Mouse (Mus musculus) forebrain, embryonic 15.5 days (tissue): ENCODE data around the gene Slc16a4. TPM values are rescaled to one million over a fixed set of nuclear protein-coding genes. Genes with fewer than 3 reads are reported as not detected.

Experiments used
- ATAC-seq: fragments of 200-750 bp; cut with Nextera tagmentation; replicated peaks from 2 replicates; pipeline ENCODE4 v1.8.0; 2017; ENCODE audit warnings: mild to moderate bottlenecking, moderate TSS enrichment, moderate library complexity
- H3K27ac ChIP-seq: fragments of 300-500 bp; sonication (generic); replicated peaks from 2 replicates; pipeline ENCODE4 v1.5.1; 2015; ENCODE audit warnings: mild to moderate bottlenecking, inconsistent platforms
- H3K27me3 ChIP-seq: fragments of 300-500 bp; sonication (generic); 2 replicates; pipeline ENCODE4 v1.6.1; 2015; ENCODE audit warnings: inconsistent platforms
- H3K36me3 ChIP-seq: fragments of 300-500 bp; sonication (generic); 2 replicates; pipeline ENCODE4 v1.6.1; 2015; ENCODE audit warnings: mild to moderate bottlenecking, inconsistent platforms
- H3K4me1 ChIP-seq: fragments of 300-500 bp; sonication (generic); 2 replicates; pipeline ENCODE4 v1.6.1; 2015; ENCODE audit warnings: inconsistent platforms
- H3K4me2 ChIP-seq: fragments of 300-500 bp; sonication (generic); replicated peaks from 2 replicates; pipeline ENCODE4 v1.6.1; 2015; ENCODE audit warnings: mild to moderate bottlenecking, inconsistent platforms
- H3K4me3 ChIP-seq: fragments of 300-500 bp; sonication (generic); 2 replicates; pipeline ENCODE4 v1.5.1; 2015; ENCODE audit warnings: mild to moderate bottlenecking, inconsistent platforms
- H3K9ac ChIP-seq: fragments of 300-500 bp; sonication (generic); replicated peaks from 2 replicates; pipeline ENCODE4 v1.6.1; 2015; ENCODE audit warnings: mild to moderate bottlenecking, inconsistent platforms
- H3K9me3 ChIP-seq: fragments of 300-500 bp; sonication (generic); 2 replicates; pipeline ENCODE4 v1.6.1; 2016; ENCODE audit warnings: inconsistent platforms
- WGBS: fragments of 180-500 bp; shearing (Covaris S2); methylation state at CpG from one replicate; pipeline ENCODE4 v1.1.7; 2015; ENCODE audit warnings: mixed read lengths; 5-methylcytosine and 5-hydroxymethylcytosine counted together
- polyA plus RNA-seq: library from polyadenylated mRNA; unstranded; fragments of >200 nt; fragmentation: Nextera tagmentation; extraction: Ambion mirVana; gene quantifications from 2 replicates; pipeline ENCODE4 v1.2.1, GENCODE M21; 2015

The Slc16a4 gene
- 2.6 and 3.1 TPM in 2 replicates for polyA plus RNA-seq

DNA sequence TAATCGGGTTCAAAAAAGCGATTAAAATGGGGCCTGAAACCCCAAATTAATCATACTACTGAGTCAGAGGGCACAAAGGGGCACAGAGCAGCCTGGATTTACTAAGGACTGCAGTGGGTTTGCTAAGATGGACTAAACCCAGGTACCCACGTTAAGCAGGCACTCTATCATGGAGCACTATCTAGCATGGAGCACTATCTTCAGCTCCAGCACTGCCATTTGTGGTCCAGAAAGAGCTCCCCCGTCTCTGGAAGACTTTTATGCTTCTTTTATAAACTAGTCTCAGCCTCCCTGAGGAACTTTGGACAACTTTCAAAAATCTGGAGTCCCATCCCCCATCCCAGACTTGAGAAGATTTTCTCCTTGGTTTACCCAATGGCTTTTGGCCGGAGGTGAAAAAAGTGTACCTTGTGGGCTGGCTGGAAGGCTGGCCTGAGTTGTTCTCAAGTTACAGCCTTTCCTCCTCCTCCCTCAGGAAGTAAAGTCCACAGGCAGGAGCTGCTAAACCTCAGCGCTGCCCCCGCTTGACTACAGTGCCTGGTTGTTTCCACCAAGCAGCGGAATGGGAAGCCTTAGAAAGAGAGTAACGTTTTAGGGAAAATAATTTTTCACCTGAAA is at the start of gene Slc16a4:
TSS of gene Slc16a4 (plus strand) at position 467 of the 618 bp plus-strand sequence.
- 31% methylated on average over 9 of the region's 9 CpGs for WGBS
- Histone ChIP-seq H3K27ac (no peak within 1 kb of the TSS), H3K36me3 (no peaks in the 10 kb centered on the region), H3K9me3 (no peaks in the 10 kb centered on the region), H3K4me1 (no peaks in the 10 kb centered on the region), H3K9ac (no peak within 1 kb of the TSS), H3K4me2 (no peak within 1 kb of the TSS), H3K27me3 (no peaks in the 10 kb centered on the region), H3K4me3 (no peak within 1 kb of the TSS)
- no peak for ATAC-seq

DNA sequence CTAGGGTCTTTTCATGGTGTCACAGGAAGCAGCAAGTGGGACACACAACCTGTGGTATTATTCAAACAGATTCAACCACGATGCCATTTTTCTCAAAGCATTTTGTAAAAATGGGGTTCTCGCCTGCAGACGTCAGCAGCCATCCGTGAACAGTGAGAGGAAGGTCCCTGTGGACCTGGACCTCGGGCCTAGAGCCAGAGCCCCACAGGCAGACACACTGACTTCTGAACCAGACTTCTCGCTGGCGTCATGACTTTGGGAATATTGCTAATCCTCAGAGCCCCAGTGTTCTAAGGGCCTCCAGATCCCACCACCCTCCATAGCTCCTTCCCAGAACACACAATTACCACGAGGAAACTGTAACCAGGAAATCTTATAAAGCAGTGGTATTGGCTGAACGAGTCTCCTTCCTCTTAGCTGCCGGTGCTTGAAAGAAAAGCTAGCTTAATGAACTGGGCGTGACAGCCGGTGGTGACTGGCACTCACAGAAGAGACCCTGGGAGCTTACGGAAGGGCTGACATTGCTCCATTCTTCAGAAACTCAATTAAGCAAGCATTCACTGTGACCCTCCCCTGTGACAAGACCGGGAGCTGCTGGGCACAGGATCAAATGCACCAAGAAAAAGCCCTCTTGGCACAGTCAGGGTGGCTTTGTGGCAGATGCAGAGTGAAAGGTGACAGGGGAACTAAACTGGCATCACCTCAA is 49.5 kb upstream of the Slc16a4 start:
- H3K27ac ChIP-seq = no peak overlapping the region
- no peaks in the 10 kb centered on the region for H3K9me3 ChIP-seq
- ATAC-seq = peak; percentile 60
- no peaks in the 10 kb centered on the region for H3K27me3 ChIP-seq
- no peak overlapping the region for H3K9ac ChIP-seq
- H3K4me2 ChIP-seq = 0 out of 2 replicates have a peak overlapping the region, but pooled peaks have one; percentile 2
- H3K4me1 ChIP-seq = peaks cover 10% of the 10 kb centered on the region; the same call in 1 of the 2 replicates
- 13% methylated on average over 14 of the region's 14 CpGs for whole genome bisulfite sequencing
- no peak overlapping the region for H3K4me3 ChIP-seq
- H3K36me3 ChIP-seq = no peaks in the 10 kb centered on the region

DNA sequence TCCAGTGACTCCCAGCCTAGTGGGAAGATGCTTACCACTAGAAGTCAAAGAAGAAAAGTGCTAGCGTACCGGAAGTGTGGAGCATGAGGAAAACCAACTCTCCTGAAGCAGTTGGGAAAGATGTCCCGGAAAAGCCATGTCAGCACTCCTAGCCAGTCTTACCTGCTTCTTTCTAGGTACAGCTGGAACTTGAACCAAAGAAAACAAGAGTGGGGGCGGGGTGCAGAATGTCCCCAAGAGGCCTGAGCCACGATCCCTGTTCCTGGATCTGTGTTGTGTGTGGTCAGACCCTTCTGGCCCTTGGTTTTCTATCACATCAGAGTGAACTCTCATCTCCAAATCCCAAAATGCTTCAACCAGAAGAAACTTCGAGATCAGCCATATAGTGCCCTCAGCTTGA is 44.2 kb upstream of the Slc16a4 start:
- Histone ChIP-seq H3K36me3 (no peaks in the 10 kb centered on the region), H3K9ac (no peak overlapping the region), H3K9me3 (no peaks in the 10 kb centered on the region), H3K4me2 (no peak overlapping the region), H3K4me3 (no peak overlapping the region), H3K27ac (no peak overlapping the region), H3K27me3 (no peaks in the 10 kb centered on the region), H3K4me1 (peaks cover 4% of the 10 kb centered on the region; the same call in 1 of the 2 replicates)
- ATAC-seq = no peak
- 80% methylated on average over 6 of the region's 6 CpGs for WGBS

DNA sequence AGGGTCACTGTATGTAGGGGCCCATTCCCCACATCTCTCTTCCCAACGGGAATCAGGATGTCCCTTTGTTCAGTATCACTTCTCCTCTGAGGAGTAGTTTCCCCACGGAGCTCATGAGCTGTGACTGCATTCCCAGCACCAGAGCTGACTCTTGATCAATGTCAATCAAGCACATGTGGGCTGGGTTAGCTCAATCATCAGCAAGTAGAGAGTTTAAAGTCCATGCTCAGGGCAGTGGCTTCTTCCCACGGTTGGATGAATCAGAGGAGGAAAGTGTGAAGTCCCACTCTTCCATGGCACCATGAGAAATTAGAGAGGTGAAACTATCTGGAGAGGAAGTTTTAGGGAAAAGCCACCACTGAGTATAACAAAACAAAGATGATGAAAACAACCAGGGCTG is 42.0 kb upstream of the Slc16a4 start:
- Histone ChIP-seq H3K27ac (no peak overlapping the region), H3K36me3 (no peaks in the 10 kb centered on the region), H3K4me3 (no peak overlapping the region), H3K9me3 (no peaks in the 10 kb centered on the region), H3K4me2 (no peak overlapping the region), H3K4me1 (0 out of 2 replicates have a peak, but pooled peaks cover 3% of the 10 kb centered on the region), H3K9ac (no peak overlapping the region), H3K27me3 (no peaks in the 10 kb centered on the region)
- no peak for ATAC-seq
- WGBS = 73% methylated on average over 3 of the region's 3 CpGs

DNA sequence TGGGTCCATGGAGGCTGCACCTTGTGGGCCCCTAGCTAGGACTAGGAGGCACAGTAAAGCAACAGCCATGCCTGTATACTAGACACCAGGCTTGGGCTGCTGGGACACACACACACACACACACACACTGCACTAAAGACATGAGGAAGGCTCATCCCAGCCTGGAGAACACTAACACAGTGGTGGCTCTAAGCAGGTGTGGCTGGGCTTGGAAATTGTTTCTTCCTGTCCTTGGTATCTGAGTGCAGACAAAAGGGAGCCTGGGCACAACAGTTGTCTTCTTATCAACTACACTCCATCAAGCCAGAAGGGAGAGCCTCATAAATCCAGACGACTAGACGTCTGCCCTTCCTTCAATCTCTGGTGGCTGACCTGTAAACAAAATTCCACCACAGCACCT is 40.7 kb upstream of the Slc16a4 start:
- Histone ChIP-seq H3K27ac (no peak overlapping the region), H3K4me1 (0 out of 2 replicates have a peak, but pooled peaks cover 3% of the 10 kb centered on the region), H3K27me3 (no peaks in the 10 kb centered on the region), H3K36me3 (no peaks in the 10 kb centered on the region), H3K4me2 (no peak overlapping the region), H3K4me3 (no peak overlapping the region), H3K9ac (no peak overlapping the region), H3K9me3 (no peaks in the 10 kb centered on the region)
- 74% methylated on average over 2 of the region's 2 CpGs for WGBS
- ATAC-seq = no peak

DNA sequence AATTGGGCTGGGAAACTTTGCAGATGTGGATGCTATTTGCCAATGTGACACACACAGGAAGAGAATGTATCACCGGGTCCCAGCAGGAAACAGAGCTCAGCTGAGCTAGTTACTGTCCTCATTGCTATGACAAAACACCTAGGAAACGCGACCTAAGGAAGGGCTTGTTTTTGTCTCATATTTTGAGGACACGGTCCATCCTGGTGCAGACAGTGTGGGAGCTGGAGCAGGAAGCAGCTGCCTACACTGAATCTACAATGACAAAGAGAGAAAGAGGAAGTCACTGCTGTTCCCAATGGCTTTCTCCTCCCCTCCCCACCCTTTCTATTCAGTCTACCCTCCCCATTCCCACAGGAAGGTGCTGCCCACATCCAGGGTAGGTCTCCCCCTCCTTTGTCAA is 39.0 kb upstream of the Slc16a4 start:
- Histone ChIP-seq H3K27ac (no peak overlapping the region), H3K4me1 (0 out of 2 replicates have a peak, but pooled peaks cover 3% of the 10 kb centered on the region), H3K36me3 (no peaks in the 10 kb centered on the region), H3K4me2 (no peak overlapping the region), H3K9me3 (no peaks in the 10 kb centered on the region), H3K27me3 (no peaks in the 10 kb centered on the region), H3K9ac (no peak overlapping the region), H3K4me3 (no peak overlapping the region)
- no peak for ATAC-seq
- WGBS = 80% methylated on average over 4 of the region's 4 CpGs

DNA sequence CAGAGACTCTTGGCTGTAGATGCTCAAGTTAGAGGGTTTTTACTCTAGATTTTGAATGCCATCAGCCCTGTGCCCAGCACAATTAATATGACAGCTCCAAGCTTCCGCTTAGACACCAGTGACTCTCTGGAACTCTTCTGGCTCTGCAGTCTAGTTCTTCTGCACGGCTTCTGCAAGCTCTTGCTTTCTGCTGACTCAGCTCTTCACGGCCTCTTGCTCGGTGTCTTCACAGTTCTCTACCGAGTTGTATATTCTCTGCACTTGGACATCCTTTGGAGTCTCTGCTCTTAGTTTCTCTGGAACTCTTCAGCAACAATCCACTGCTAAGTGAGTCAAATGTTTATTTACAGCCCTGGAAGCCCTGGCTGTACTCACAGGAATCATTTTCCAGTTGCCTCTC is 37.1 kb upstream of the Slc16a4 start:
- WGBS = 91% methylated on average over 5 of the region's 5 CpGs
- no peak for ATAC-seq
- H3K4me2 ChIP-seq = no peak overlapping the region

DNA sequence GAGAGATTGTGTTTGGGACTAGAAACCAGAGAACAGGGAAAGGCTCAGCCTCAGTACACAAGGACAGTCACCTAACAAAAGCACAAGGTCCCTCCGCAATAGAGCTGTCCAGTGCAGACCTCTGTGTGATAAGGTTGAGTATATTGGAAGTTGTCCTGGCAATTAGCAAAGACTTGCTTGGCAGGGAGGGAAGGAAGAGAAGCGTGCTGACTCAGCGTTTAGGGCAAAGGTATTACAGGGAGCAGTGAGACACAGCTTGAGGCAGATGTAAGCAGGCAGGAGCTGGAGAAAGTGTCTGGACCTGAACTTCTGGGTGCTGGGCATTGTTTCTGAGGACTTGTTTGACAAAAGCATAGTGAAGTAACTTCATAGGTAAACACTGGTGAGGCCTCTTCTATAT is 35.0 kb upstream of the Slc16a4 start:
- WGBS = 90% methylated on average over 3 of the region's 3 CpGs
- ATAC-seq = no peak
- H3K27ac ChIP-seq = no peak overlapping the region
- H3K4me3 ChIP-seq = no peak overlapping the region
- no peak overlapping the region for H3K9ac ChIP-seq
- H3K4me2 ChIP-seq = no peak overlapping the region
- H3K27me3 ChIP-seq = no peaks in the 10 kb centered on the region
- H3K9me3 ChIP-seq = no peaks in the 10 kb centered on the region
- no peaks in the 10 kb centered on the region for H3K36me3 ChIP-seq
- peaks cover 11% of the 10 kb centered on the region for H3K4me1 ChIP-seq

More for the DNA sequence above, 37.1 kb upstream of the Slc16a4 start:
- Histone ChIP-seq H3K9me3 (no peaks in the 10 kb centered on the region), H3K9ac (no peak overlapping the region), H3K36me3 (no peaks in the 10 kb centered on the region), H3K4me1 (0 out of 2 replicates have a peak, but pooled peaks cover 6% of the 10 kb centered on the region), H3K27me3 (no peaks in the 10 kb centered on the region), H3K27ac (no peak overlapping the region), H3K4me3 (no peak overlapping the region)

DNA sequence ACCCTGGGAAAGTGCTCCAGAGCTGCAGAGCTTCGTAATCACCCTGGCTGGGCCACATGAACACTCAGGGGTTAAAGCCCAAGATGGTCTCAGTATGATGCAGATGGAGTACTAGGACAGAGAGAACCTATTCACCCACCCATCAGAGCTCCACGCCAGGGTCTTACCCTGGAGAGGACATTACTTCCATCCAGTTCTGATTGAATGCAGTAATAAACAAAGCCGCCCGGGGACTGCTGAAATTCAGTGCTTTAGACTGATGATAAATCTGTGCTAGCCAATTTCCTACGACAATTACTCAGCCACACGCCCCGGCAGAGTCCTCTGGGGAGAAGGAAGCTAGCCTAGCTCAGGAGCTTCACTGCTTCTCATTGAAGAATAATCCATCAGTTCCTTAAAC is 34.3 kb upstream of the Slc16a4 start:
- Histone ChIP-seq H3K27me3 (no peaks in the 10 kb centered on the region), H3K9me3 (no peaks in the 10 kb centered on the region), H3K9ac (no peak overlapping the region), H3K27ac (no peak overlapping the region), H3K36me3 (no peaks in the 10 kb centered on the region), H3K4me3 (no peak overlapping the region), H3K4me2 (no peak overlapping the region), H3K4me1 (peaks cover 19% of the 10 kb centered on the region)
- WGBS = 73% methylated on average over 7 of the region's 7 CpGs
- ATAC-seq = no peak

DNA sequence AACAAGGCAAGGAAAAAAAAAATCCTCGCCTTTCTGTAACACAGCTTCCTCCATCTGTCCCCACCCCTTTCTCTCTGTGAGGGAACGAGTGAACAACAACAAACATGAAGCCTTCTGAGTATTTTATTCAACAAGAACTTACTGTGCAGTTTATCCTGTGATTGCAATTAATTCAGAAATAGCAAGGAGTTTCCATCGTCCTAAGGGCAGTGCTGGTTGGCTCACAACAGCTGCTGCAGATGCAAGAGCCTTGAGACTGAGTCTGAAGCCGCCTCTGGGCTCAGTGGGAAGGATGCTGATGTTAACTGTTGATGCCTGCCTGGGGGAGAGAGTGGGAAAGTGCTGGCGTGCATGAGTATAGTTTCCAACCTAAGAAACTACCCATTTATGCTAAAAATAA is 33.1 kb upstream of the Slc16a4 start:
- Histone ChIP-seq H3K36me3 (no peaks in the 10 kb centered on the region), H3K4me1 (peaks cover 20% of the 10 kb centered on the region), H3K4me2 (no peak overlapping the region), H3K9ac (no peak overlapping the region), H3K9me3 (no peaks in the 10 kb centered on the region), H3K27ac (peak overlapping the region; percentile 73), H3K4me3 (no peak overlapping the region), H3K27me3 (no peaks in the 10 kb centered on the region)
- 66% methylated on average over 5 of the region's 5 CpGs for WGBS
- ATAC-seq = peak; percentile 30; the same call in 1 of the 2 replicates

DNA sequence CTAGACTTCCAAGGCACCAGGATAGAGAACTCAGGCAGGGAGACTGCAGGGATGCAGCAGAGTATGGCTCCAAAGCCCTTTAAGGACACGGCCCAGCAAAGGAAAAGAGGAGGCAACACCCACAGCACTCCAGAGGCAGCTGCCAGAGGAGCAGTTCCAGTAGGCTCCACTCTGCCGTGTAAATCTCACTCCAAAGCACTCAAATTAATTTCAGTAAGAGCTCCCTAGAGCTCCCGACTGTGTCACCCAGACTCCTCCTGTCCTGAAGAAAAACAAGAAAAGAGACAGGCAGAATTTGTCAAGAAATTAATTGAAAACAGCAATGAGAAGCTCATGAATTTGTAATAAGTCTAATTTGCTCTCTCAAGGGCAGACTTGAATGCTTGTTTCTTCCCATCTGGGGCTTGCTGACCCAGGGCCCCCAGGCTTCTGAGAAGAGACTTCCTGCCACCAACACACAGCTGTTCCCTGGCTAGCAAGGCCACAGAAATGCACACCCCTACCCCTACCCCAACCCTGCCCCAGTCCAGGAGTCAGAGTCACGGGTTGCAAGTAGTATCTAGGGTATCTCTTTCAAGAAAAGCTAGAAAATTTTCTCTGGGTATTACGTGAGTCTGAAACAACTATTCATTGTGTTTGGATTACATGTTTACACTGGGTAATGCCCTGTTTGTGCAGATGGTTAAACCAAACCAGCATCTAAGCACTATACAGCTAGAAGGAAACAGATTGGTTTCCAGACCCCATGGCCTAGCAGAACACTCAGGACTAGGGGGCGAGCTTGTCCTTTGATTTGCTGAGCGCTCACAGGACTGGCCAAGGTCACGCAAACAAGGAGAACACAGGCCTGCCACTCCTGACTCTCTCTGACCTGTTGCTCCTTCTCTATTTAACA is 29.8 kb upstream of the Slc16a4 start:
- 48% methylated on average over 8 of the region's 8 CpGs for WGBS
- H3K27me3 ChIP-seq = no peaks in the 10 kb centered on the region
- H3K9ac ChIP-seq = no peak overlapping the region
- no peaks in the 10 kb centered on the region for H3K9me3 ChIP-seq
- peak; percentile 77 for ATAC-seq
- no peaks in the 10 kb centered on the region for H3K36me3 ChIP-seq
- no peak overlapping the region for H3K4me3 ChIP-seq
- peak overlapping the region; percentile 55 for H3K27ac ChIP-seq
- no peak overlapping the region for H3K4me2 ChIP-seq
- H3K4me1 ChIP-seq = peaks cover 20% of the 10 kb centered on the region

DNA sequence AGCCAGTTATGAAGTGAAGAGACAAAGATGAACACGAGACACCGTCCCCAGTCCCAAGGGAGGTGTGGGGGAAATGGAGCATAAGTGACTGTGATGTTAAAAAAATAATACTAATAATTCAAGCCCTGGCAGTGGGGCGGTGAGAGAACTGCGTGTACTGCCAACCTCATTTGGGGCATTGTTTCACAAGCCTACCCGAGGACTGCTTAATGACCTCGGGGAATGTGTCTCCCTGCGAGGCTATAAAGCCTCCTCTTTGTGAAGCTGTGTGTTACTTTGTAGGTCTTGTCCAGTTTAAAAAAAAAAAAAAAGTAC is 29.2 kb upstream of the Slc16a4 start:
- Histone ChIP-seq H3K36me3 (no peaks in the 10 kb centered on the region), H3K27me3 (no peaks in the 10 kb centered on the region), H3K4me2 (no peak overlapping the region), H3K9ac (no peak overlapping the region), H3K27ac (peak overlapping the region; percentile 55), H3K4me1 (peaks cover 20% of the 10 kb centered on the region), H3K4me3 (no peak overlapping the region), H3K9me3 (no peaks in the 10 kb centered on the region)
- ATAC-seq = no peak
- 26% methylated on average over 7 of the region's 7 CpGs for WGBS
